Mouse (Mus musculus) erythroblast, embryonic 14.5 days (primary cell): ENCODE results near the gene Tsr2.

Experiments
- GATA1 ChIP-seq: IDR thresholded peaks from 2 replicates; pipeline ENCODE4 v1.6.1; 2012; ENCODE audit warnings: low read length, inconsistent platforms, mixed read lengths
- TAL1 ChIP-seq: IDR thresholded peaks from 3 replicates; pipeline ENCODE4 v1.6.1; 2012; ENCODE audit warnings: low read length, inconsistent platforms, mixed read lengths

- no peak for TF ChIP-seq GATA1
- TF ChIP-seq TAL1, result no peak
Observed at GRCm38 (mm10) chrX:151049661-151050215, 46.6 kb downstream of the Tsr2 start.
